Mouse (Mus musculus) heart, postnatal 0 days (tissue): Measurements from ENCODE around the gene 1700069L16Rik. TPM values are rescaled to one million over a fixed set of nuclear protein-coding genes. Genes with fewer than 3 reads are reported as not detected.

Experiments used
- ATAC-seq: fragments of 200-750 bp; cut with Nextera tagmentation; 2 replicates; pipeline ENCODE4 v1.8.0; 2017; ENCODE audit warnings: low read depth, moderate number of reproducible peaks, moderate library complexity; ENCODE audit not compliant: insufficient read depth
- DNase-seq: peaks from one replicate; pipeline ENCODE4 v3.0.0-alpha.2; 2016; ENCODE audit warnings: low spot score
- H3K27ac ChIP-seq: fragments of 300-500 bp; sonication (generic); 2 replicates; pipeline ENCODE4 v1.5.1; 2014; ENCODE audit warnings: low read depth, mild to moderate bottlenecking
- H3K27me3 ChIP-seq: fragments of 300-500 bp; sonication (generic); 2 replicates; pipeline ENCODE4 v1.6.1; 2014; ENCODE audit warnings: low read length, mixed read lengths; ENCODE audit not compliant: control insufficient read depth, insufficient read depth
- H3K36me3 ChIP-seq: fragments of 300-500 bp; sonication (generic); replicated peaks from 2 replicates; pipeline ENCODE4 v1.6.1; 2014; ENCODE audit warnings: low read length, mixed read lengths; ENCODE audit not compliant: control insufficient read depth, insufficient read depth
- H3K4me1 ChIP-seq: fragments of 300-500 bp; sonication (generic); 2 replicates; pipeline ENCODE4 v1.6.1; 2014; ENCODE audit warnings: antibody characterized with exemption; ENCODE audit not compliant: control insufficient read depth, insufficient read depth
- H3K4me2 ChIP-seq: fragments of 300-500 bp; sonication (generic); 2 replicates; pipeline ENCODE4 v1.6.1; 2014; ENCODE audit warnings: low read depth, mild to moderate bottlenecking, low read length, moderate library complexity
- H3K4me3 ChIP-seq: fragments of 300-500 bp; sonication (generic); 2 replicates; pipeline ENCODE4 v1.5.1; 2014; ENCODE audit warnings: low read depth, low read length
- H3K9ac ChIP-seq: fragments of 300-500 bp; sonication (generic); replicated peaks from 2 replicates; pipeline ENCODE4 v1.6.1; 2014; ENCODE audit warnings: low read depth, low read length, mixed read lengths
- H3K9me3 ChIP-seq: fragments of 300-500 bp; sonication (generic); replicated peaks from 2 replicates; pipeline ENCODE4 v1.6.1; 2016; ENCODE audit warnings: low read length; ENCODE audit not compliant: control insufficient read depth
- CTCF ChIP-seq: IDR thresholded peaks from 2 replicates; pipeline ENCODE4 v1.5.1; 2016; ENCODE audit warnings: antibody characterized with exemption, control low read depth, low read depth
- EP300 ChIP-seq: IDR thresholded peaks from 2 replicates; pipeline ENCODE4 v1.6.1; 2016; ENCODE audit warnings: antibody characterized with exemption, low read depth
- WGBS: fragments of 180-500 bp; shearing (Covaris S2); extraction: QIAGEN DNeasy Blood & Tissue Kit; methylation state at CpG from one replicate; pipeline ENCODE4 v1.1.7; 2014; 5-methylcytosine and 5-hydroxymethylcytosine counted together
- polyA plus RNA-seq: library from polyadenylated mRNA; unstranded; fragments of >200 nt; fragmentation: Nextera tagmentation; extraction: Ambion mirVana; gene quantifications from 2 replicates; pipeline ENCODE4 v1.2.1, GENCODE M21; 2015
- total RNA-seq: library from RNA; depleted of rRNA; stranded (reverse); fragments of >200 nt; gene quantifications from 2 replicates; pipeline ENCODE4 v1.2.3, GENCODE M21; 2014; ENCODE audit warnings: low replicate concordance

Gene 1700069L16Rik
- total and polyA plus RNA-seq, 2 experiments from 2014 or later: not detected

DNA sequence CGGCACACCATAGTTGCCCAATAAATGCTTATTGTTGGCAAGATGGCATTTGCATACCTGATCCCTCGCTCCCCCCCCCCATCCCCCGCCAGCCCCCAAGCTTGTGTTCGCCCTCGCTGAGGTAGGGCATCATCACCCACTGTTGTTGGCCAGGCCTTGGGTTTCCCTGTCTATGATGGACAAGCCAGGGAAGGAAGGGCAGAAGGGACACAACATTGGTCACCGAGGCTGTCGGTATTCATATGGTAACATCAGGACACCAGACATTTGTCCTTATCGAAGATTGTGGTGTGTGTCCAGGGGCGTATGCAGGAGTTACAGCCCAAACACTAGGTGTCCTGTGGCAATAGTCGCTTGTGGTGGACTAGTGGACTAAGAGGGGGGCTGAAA, 11.5 kb upstream of the 1700069L16Rik start:
- Histone ChIP-seq H3K4me2 (peak overlapping the region; percentile 90), H3K36me3 (peaks cover 34% of the 10 kb centered on the region), H3K27ac (peak overlapping the region; percentile 93), H3K9ac (peak overlapping the region; percentile 72), H3K27me3 (no peaks in the 10 kb centered on the region), H3K4me3 (peak overlapping the region; percentile 86), H3K9me3 (no peaks in the 10 kb centered on the region), H3K4me1 (peaks cover 12% of the 10 kb centered on the region)
- DNase-seq (no peak), ATAC-seq (0 out of 2 replicates have a peak, but pooled peaks have one; percentile 3)
- TF ChIP-seq EP300: no peak
- TF ChIP-seq CTCF: no peak
- WGBS: 4% methylated on average over 10 of the region's 10 CpGs

DNA sequence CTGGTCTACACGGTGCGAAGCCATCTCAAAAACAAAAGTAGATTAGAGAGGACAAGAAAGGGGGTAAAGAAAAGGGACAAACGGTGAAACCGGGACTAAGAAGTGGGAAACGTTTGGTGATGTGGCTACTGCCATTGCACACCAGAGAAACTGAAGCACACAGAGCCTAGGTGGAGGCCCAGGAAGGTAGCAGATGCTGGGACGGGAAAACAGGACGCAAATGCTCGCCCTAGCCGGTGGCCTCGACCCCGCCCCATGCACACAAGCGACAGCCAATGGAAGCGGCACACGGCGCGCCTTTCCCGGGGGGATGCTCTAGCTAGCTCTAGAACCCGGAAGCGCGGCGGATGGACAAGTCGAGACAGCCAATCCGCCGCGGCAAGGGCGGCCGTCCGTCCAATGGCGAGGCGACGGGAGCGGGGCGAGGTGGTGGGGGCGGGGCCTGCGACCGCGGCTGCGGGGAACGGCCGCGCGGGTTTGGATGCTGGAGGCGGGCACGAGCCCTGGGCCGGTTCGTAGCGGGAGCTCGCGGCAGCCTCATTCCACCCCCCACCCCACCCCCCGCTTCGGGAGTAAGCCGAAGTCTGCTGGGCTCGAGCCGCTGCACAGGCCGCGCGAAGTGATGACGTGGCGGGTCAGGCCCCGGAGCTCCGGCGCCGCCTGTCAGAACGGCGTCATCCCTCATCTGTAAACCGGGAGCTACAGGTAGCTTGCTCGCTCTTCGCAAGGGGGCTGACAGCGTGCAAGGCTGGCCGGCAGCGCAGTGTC, 11.0 kb upstream of the 1700069L16Rik start, which contains the start of gene Ficd:
Gene Ficd (plus strand): TSS at position 459 of the 768 bp plus-strand sequence.
- peak within 1 kb of the TSS; percentile 72 for H3K9ac ChIP-seq
- H3K4me3 ChIP-seq: peak within 1 kb of the TSS; percentile 86
- H3K27ac ChIP-seq: peak within 1 kb of the TSS; percentile 93
- H3K4me1 ChIP-seq: peaks cover 12% of the 10 kb centered on the region
- WGBS: under 1% methylated on average over 63 of the region's 71 CpGs
- no peaks in the 10 kb centered on the region for H3K27me3 ChIP-seq
- peaks cover 28% of the 10 kb centered on the region for H3K36me3 ChIP-seq
- ATAC-seq (peak; percentile 99), DNase-seq (peak; percentile 99)
- peak within 1 kb of the TSS; percentile 90 for H3K4me2 ChIP-seq
- TF ChIP-seq EP300 (no peak), CTCF (no peak)
- H3K9me3 ChIP-seq: no peaks in the 10 kb centered on the region

DNA sequence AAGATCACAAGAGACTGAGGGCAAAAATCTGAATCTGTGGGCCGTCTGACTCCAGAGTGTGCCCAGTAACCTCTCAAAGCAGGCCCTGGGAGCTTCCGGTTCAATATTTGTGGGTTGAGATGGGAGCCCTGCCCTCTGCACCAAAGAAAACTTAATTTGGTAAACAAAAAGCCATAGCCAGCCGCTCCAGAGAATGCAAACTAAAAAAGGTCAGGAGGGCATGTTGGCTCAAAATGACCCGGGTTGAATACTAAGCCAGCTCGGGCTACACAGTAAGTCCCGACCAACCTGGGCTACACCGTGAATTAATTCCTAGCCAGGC, 10.4 kb upstream of the 1700069L16Rik start:
- Histone ChIP-seq H3K27me3 (no peaks in the 10 kb centered on the region), H3K4me2 (peak overlapping the region; percentile 70), H3K9ac (peak overlapping the region; percentile 53), H3K36me3 (peaks cover 23% of the 10 kb centered on the region), H3K27ac (peak overlapping the region; percentile 93), H3K9me3 (no peaks in the 10 kb centered on the region), H3K4me3 (peak overlapping the region; percentile 86), H3K4me1 (peaks cover 12% of the 10 kb centered on the region)
- ATAC-seq: no peak
- WGBS: 36% methylated on average over 7 of the region's 7 CpGs
- no peak for DNase-seq
- TF ChIP-seq EP300 (no peak), CTCF (no peak)

DNA sequence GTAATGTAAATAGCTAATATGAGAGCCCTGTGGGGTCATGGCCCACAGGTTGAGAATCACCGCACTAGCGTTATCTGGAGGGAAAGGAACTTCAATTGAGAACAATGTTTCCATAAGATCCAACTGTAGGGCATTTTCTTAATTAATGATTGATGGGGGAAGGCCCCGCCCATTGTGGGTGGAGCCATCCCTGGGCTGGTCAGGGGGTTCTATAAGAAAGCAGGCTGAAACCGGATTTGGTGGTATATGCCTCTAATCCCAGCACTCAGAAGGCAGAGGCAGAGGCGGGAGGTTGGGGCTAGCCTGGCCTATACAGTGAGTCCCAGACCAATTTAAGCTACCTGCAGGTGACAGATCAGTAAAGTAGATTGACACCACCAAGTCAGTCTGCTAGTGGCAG, 9.8 kb upstream of the 1700069L16Rik start:
- peaks cover 17% of the 10 kb centered on the region for H3K36me3 ChIP-seq
- TF ChIP-seq EP300 (no peak), CTCF (no peak)
- no peak for ATAC-seq
- no peak for DNase-seq
- H3K4me2 ChIP-seq: no peak overlapping the region
- no peaks in the 10 kb centered on the region for H3K27me3 ChIP-seq
- no peaks in the 10 kb centered on the region for H3K9me3 ChIP-seq
- H3K4me1 ChIP-seq: peaks cover 12% of the 10 kb centered on the region
- H3K9ac ChIP-seq: no peak overlapping the region
- H3K4me3 ChIP-seq: no peak overlapping the region
- no peak overlapping the region for H3K27ac ChIP-seq
- 67% methylated on average over 5 of the region's 5 CpGs for WGBS

DNA sequence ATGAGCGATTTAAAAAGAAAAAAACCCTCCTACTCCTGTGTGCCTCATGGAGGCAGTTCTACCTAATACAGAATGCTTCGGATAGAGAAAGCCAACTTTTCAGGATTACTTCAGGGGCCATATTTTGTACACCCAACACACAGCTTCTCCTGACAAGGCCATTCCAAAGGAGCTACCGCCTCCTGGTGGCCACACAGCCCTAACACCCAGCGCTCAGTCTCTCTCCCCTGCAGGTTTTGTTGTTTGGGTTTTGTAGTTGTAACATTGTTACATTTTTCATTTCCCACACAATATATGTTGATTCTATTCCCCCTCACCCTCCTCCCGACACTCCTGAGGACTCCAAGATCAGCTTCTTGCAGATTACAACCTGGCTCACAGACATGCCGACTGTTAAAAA, 7.6 kb upstream of the 1700069L16Rik start:
- H3K36me3 ChIP-seq: no peaks in the 10 kb centered on the region
- 25% methylated on average over 6 of the region's 6 CpGs for WGBS
- ATAC-seq (no peak), DNase-seq (no peak)
- peak; percentile 70 for TF ChIP-seq CTCF
- TF ChIP-seq EP300: no peak
- no peak overlapping the region for H3K27ac ChIP-seq
- H3K27me3 ChIP-seq: no peaks in the 10 kb centered on the region
- H3K9ac ChIP-seq: no peak overlapping the region
- peaks cover 12% of the 10 kb centered on the region for H3K4me1 ChIP-seq
- H3K4me3 ChIP-seq: no peak overlapping the region
- no peaks in the 10 kb centered on the region for H3K9me3 ChIP-seq
- H3K4me2 ChIP-seq: no peak overlapping the region
